Mouse (Mus musculus): ENCODE results near the gene Tpm3. TPM values are rescaled to one million over a fixed set of nuclear protein-coding genes. Genes with fewer than 3 reads are reported as not detected.

Tpm3 gene
- polyA plus RNA-seq, 1 experiment from 2014 or later: 313 TPM

GRCm38 (mm10) chr3:90145461-90145860 is 73.0 kb downstream of the Tpm3 start:
- H3K4me2 ChIP-seq (replicated peaks): no peak overlapping the region
- 83% methylated on average over 3 of the region's 3 CpGs for WGBS
- no peaks in the 10 kb centered on the region for H3K9me3 ChIP-seq (ENCODE audit: control insufficient read depth, low read length)
- H3K4me3 ChIP-seq (replicated peaks; ENCODE audit: low read length): no peak overlapping the region
- H3K9ac ChIP-seq: no peak overlapping the region
- no peaks in the 10 kb centered on the region for H3K27me3 ChIP-seq (ENCODE audit: control insufficient read depth, insufficient read depth, low read length)
- DNase-seq (ENCODE audit: low spot score) (no peak), ATAC-seq (ENCODE audit: low FRiP score) (no peak)
- no peak overlapping the region for H3K27ac ChIP-seq
- H3K36me3 ChIP-seq (replicated peaks; ENCODE audit: control insufficient read depth, insufficient read depth): no peaks in the 10 kb centered on the region
- H3K4me1 ChIP-seq (replicated peaks; ENCODE audit: control insufficient read depth, insufficient read depth, low read length): no peaks in the 10 kb centered on the region

- H3K36me3 ChIP-seq (replicated peaks; ENCODE audit: control insufficient read depth, insufficient read depth): no peaks in the 10 kb centered on the region
- no peak overlapping the region for H3K9ac ChIP-seq
- no peak overlapping the region for H3K4me3 ChIP-seq (replicated peaks; ENCODE audit: low read length)
- no peaks in the 10 kb centered on the region for H3K4me1 ChIP-seq (replicated peaks; ENCODE audit: control insufficient read depth, insufficient read depth, low read length)
- ATAC-seq (ENCODE audit: low FRiP score): 0 out of 2 replicates have a peak, but pooled peaks have one; percentile 48
- H3K9me3 ChIP-seq (ENCODE audit: control insufficient read depth, low read length): no peaks in the 10 kb centered on the region
- H3K4me2 ChIP-seq (replicated peaks): no peak overlapping the region
- H3K27ac ChIP-seq: no peak overlapping the region
- 75% methylated on average over 1 of the region's 1 CpGs for WGBS
- H3K27me3 ChIP-seq (ENCODE audit: control insufficient read depth, insufficient read depth, low read length): no peaks in the 10 kb centered on the region
- DNase-seq (ENCODE audit: low spot score): no peak
Measured at GRCm38 (mm10) chr3:90146651-90147050, 74.2 kb downstream of the Tpm3 start.

MicroRNAs encoded within 50 kb of the gene (microRNA counts, 519-probe panel; counts per million panel counts)
- 4,860 counts per million, percentile 49 among the panel's probes with 10 or more counts for microRNA mmu-miR-190b

Small RNA genes lying within 50 kb of the gene (microRNA-seq; reads per million reads assigned to microRNA genes)
- gene Mir190b: 17.6 reads per million, percentile 35 among the genes with 10 or more reads in this experiment

Other genes starting within 250 kb of the Tpm3 start
- gene She, start 241.3 kb upstream of the Tpm3 start, polyA plus RNA-seq (2014; fragmentation: Nextera tagmentation; extraction: Ambion mirVana): 2.3 and 2.8 TPM in 2 replicates
- 0.83 and 1.0 TPM in 2 replicates for gene Il6ra, start 159.5 kb upstream of the Tpm3 start, polyA plus RNA-seq (2014; fragmentation: Nextera tagmentation; extraction: Ambion mirVana)
- gene Atp8b2, start 109.1 kb upstream of the Tpm3 start, polyA plus RNA-seq (2014; fragmentation: Nextera tagmentation; extraction: Ambion mirVana): 12.9 and 15.1 TPM in 2 replicates
- gene Hax1, start 73.9 kb upstream of the Tpm3 start, polyA plus RNA-seq (2014; fragmentation: Nextera tagmentation; extraction: Ambion mirVana): 105 and 108 TPM in 2 replicates
- gene 4933434E20Rik, start 21.0 kb upstream of the Tpm3 start, polyA plus RNA-seq (2014; fragmentation: Nextera tagmentation; extraction: Ambion mirVana): 200 and 225 TPM in 2 replicates
- gene Ubap2l, start 20.0 kb upstream of the Tpm3 start, polyA plus RNA-seq (2014; fragmentation: Nextera tagmentation; extraction: Ambion mirVana): 140 and 148 TPM in 2 replicates
- gene Nup210l, start 31.5 kb downstream of the Tpm3 start, polyA plus RNA-seq (2014; fragmentation: Nextera tagmentation; extraction: Ambion mirVana): 0.35 and 0.51 TPM in 2 replicates
- 911 and 1,154 TPM in 2 replicates for gene Rps27, start 141.0 kb downstream of the Tpm3 start, polyA plus RNA-seq (2014; fragmentation: Nextera tagmentation; extraction: Ambion mirVana)
- gene Rab13, start 141.0 kb downstream of the Tpm3 start, polyA plus RNA-seq (2014; fragmentation: Nextera tagmentation; extraction: Ambion mirVana): 11.9 and 13.3 TPM in 2 replicates
- gene Jtb, start 158.9 kb downstream of the Tpm3 start, polyA plus RNA-seq (2014; fragmentation: Nextera tagmentation; extraction: Ambion mirVana): 102 and 103 TPM in 2 replicates
- gene Creb3l4, start 170.9 kb downstream of the Tpm3 start, polyA plus RNA-seq (2014; fragmentation: Nextera tagmentation; extraction: Ambion mirVana): 1.8 and 1.9 TPM in 2 replicates
- gene Slc39a1, start 175.5 kb downstream of the Tpm3 start, polyA plus RNA-seq (2014; fragmentation: Nextera tagmentation; extraction: Ambion mirVana): 42.9 and 48.0 TPM in 2 replicates
- 10.1 and 10.5 TPM in 2 replicates for gene Crtc2, start 181.5 kb downstream of the Tpm3 start, polyA plus RNA-seq (2014; fragmentation: Nextera tagmentation; extraction: Ambion mirVana)
- 7.1 and 8.9 TPM in 2 replicates for gene Dennd4b, start 192.5 kb downstream of the Tpm3 start, polyA plus RNA-seq (2014; fragmentation: Nextera tagmentation; extraction: Ambion mirVana)
- 12.3 and 14.7 TPM in 2 replicates for gene Gatad2b, start 220.5 kb downstream of the Tpm3 start, polyA plus RNA-seq (2014; fragmentation: Nextera tagmentation; extraction: Ambion mirVana)